Mouse (Mus musculus): ENCODE results near the gene Wdr18. TPM values are rescaled to one million over a fixed set of nuclear protein-coding genes. Genes with fewer than 3 reads are reported as not detected.

The Wdr18 gene
- total and polyA plus RNA-seq, 3 experiments, result 54.2 to 92.1 (median 70.8) TPM

- TF ChIP-seq SIN3A (IDR thresholded peaks at IDR 0.05; ENCODE audit: low read length) (peak; percentile 96), CHD1 (IDR thresholded peaks at IDR 0.05; ENCODE audit: low read depth, low read length) (0 out of 2 replicates have a peak, but pooled peaks have one; percentile 3), HCFC1 (IDR thresholded peaks at IDR 0.05; ENCODE audit: low read depth, low read length) (peak; percentile 74), ZC3H11A (IDR thresholded peaks at IDR 0.05; ENCODE audit: low read depth, low read length) (no peak), MYC (IDR thresholded peaks at IDR 0.05; ENCODE audit: low read depth, low read length) (peak; percentile 79), MAZ (IDR thresholded peaks at IDR 0.05; ENCODE audit: low read depth, low read length) (peak; percentile 99), NELFE (IDR thresholded peaks at IDR 0.05; ENCODE audit: low read depth, low read length) (peak; percentile 59; the same call in 1 of the 2 replicates), EP300 (IDR thresholded peaks at IDR 0.05; ENCODE audit: low read length) (peak; percentile 46; the same call in 1 of the 2 replicates), ZMIZ1 (IDR thresholded peaks at IDR 0.05; ENCODE audit: low read depth, low read length) (peak; percentile 46; the same call in 1 of the 2 replicates), USF2 (conservative IDR thresholded peaks at IDR 0.05; ENCODE audit: low read depth, low read length) (no peak), MAFK (IDR thresholded peaks at IDR 0.05; ENCODE audit: insufficient replicate concordance, low read length) (no peak), UBTF (IDR thresholded peaks at IDR 0.05; ENCODE audit: low read depth, low read length) (no peak)
Measured at GRCm38 (mm10) chr10:79926491-79927323, 33.2 kb upstream of the Wdr18 start, which contains the start of gene Arid3a (continued).

GRCm38 (mm10) chr10:79927324-79928029 is 32.5 kb upstream of the Wdr18 start:
- no peaks in the 10 kb centered on the region for H3K27me3 ChIP-seq (replicated peaks)
- no peaks in the 10 kb centered on the region for H3K9me3 ChIP-seq (replicated peaks; ENCODE audit: low read length)
- dilution Hi-C loops (cut with MboI; ENCODE audit: extremely low pct_ligation_motif_present, extremely low pct_unique_long_range_greater_than_20kb, low sequenced_read_pairs) (no loop called here), in situ Hi-C loops (cut with MboI; ENCODE audit: low pct_ligation_motif_present, low pct_unique_long_range_greater_than_20kb, low sequenced_read_pairs) (loop anchor here (5.0 kb wide), 2 partner anchors 35 kb away; partner anchors contain the start of genes Cfd and Wdr18)
- peak overlapping the region; percentile 80 for H3K27ac ChIP-seq (ENCODE audit: insufficient read depth, low read depth)
- H3K79me2 ChIP-seq (replicated peaks; ENCODE audit: control insufficient read depth, extremely low read depth, insufficient read depth, poor library complexity, severe bottlenecking), result peaks cover 56% of the 10 kb centered on the region
- peak; percentile 55 for DNase-seq (ENCODE audit: extremely low read depth)
- H3K36me3 ChIP-seq (replicated peaks in 1 of 2; ENCODE audit: control insufficient read depth in 1 of 2, insufficient read depth in 1 of 2, low read length in 1 of 2), result peaks cover 19 to 28% of the 10 kb centered on the region in 2 experiments
- peak overlapping the region; percentile 98 for H3K9ac ChIP-seq (ENCODE audit: insufficient read depth, low read depth)
- H3K4me2 ChIP-seq (ENCODE audit: insufficient read depth, low read depth, poor library complexity, severe bottlenecking), result 0 out of 2 replicates have a peak overlapping the region, but pooled peaks have one; percentile 46
- H3K4me1 ChIP-seq (ENCODE audit: control insufficient read depth in 1 of 2, insufficient read depth in 2 of 2), result peaks cover 9 to 61% of the 10 kb centered on the region in 2 experiments
- peak overlapping the region; percentile 72 to 96 (median 91) for H3K4me3 ChIP-seq (replicated peaks in 1 of 3; ENCODE audit: low read depth in 2 of 3, low read length in 2 of 3, poor library complexity in 1 of 3)
- TF ChIP-seq RAD21 (IDR thresholded peaks at IDR 0.05; ENCODE audit: low read depth, low read length), result no peak; the same call in 1 of the 2 replicates
- TF ChIP-seq ZKSCAN1 (IDR thresholded peaks at IDR 0.05; ENCODE audit: borderline replicate concordance, low read depth, low read length), result no peak
- TF ChIP-seq USF2 (conservative IDR thresholded peaks at IDR 0.05; ENCODE audit: low read depth, low read length), result no peak
- TF ChIP-seq POLR2A (IDR thresholded peaks at IDR 0.05; ENCODE audit: low read depth, low read length), result peak; percentile 45; the same call in 1 of the 2 replicates
- TF ChIP-seq MAX (IDR thresholded peaks at IDR 0.05; ENCODE audit: low read length), result peak; percentile 40; the same call in 1 of the 2 replicates
- TF ChIP-seq MXI1 (IDR thresholded peaks at IDR 0.05; ENCODE audit: low read depth, low read length), result no peak; the same call in 1 of the 2 replicates
- peak; percentile 69 for TF ChIP-seq NRF1 (IDR thresholded peaks at IDR 0.05; ENCODE audit: low read depth, low read length)
- TF ChIP-seq ELF1 (IDR thresholded peaks at IDR 0.05; ENCODE audit: low read depth, low read length), result peak; percentile 43; the same call in 1 of the 2 replicates
- TF ChIP-seq GABPA (IDR thresholded peaks at IDR 0.05; ENCODE audit: insufficient replicate concordance, low read depth, low read length), result no peak
- TF ChIP-seq JUND (conservative IDR thresholded peaks at IDR 0.05; ENCODE audit: low read depth, low read length), result no peak
- peak; percentile 11; the same call in 1 of the 2 replicates for TF ChIP-seq TCF12 (IDR thresholded peaks at IDR 0.05; ENCODE audit: low read depth, low read length)
- TF ChIP-seq JUN (IDR thresholded peaks at IDR 0.05; ENCODE audit: insufficient read depth, low read depth, low read length), result no peak
- TF ChIP-seq ETS1 (conservative IDR thresholded peaks at IDR 0.05; ENCODE audit: low read depth, low read length), result 0 out of 2 replicates have a peak, but pooled peaks have one; percentile 25
- no peak; the same call in 1 of the 2 replicates for TF ChIP-seq UBTF (IDR thresholded peaks at IDR 0.05; ENCODE audit: low read depth, low read length)
- TF ChIP-seq EP300 (IDR thresholded peaks at IDR 0.05; ENCODE audit: low read length), result no peak
- TF ChIP-seq SMC3 (IDR thresholded peaks at IDR 0.05; ENCODE audit: low read depth, low read length), result no peak; the same call in 1 of the 2 replicates
- peak; percentile 50 for TF ChIP-seq NELFE (IDR thresholded peaks at IDR 0.05; ENCODE audit: low read depth, low read length)
- no peak for TF ChIP-seq IRF4 (IDR thresholded peaks at IDR 0.05; ENCODE audit: low read depth, low read length)
- no peak; the same call in 1 of the 2 replicates for TF ChIP-seq HCFC1 (IDR thresholded peaks at IDR 0.05; ENCODE audit: low read depth, low read length)
- no peak; the same call in 1 of the 2 replicates for TF ChIP-seq CHD1 (IDR thresholded peaks at IDR 0.05; ENCODE audit: low read depth, low read length)
- no peak for TF ChIP-seq MEF2A (IDR thresholded peaks at IDR 0.05; ENCODE audit: borderline replicate concordance, low read depth, low read length)
- no peak for TF ChIP-seq BHLHE40 (IDR thresholded peaks at IDR 0.05; ENCODE audit: low read depth, low read length)
- no peak for TF ChIP-seq RCOR1 (conservative IDR thresholded peaks at IDR 0.05; ENCODE audit: low read depth, low read length)
- no peak for TF ChIP-seq USF1 (IDR thresholded peaks at IDR 0.05; ENCODE audit: low read depth, low read length)
- no peak for TF ChIP-seq SIN3A (IDR thresholded peaks at IDR 0.05; ENCODE audit: low read length)
- TF ChIP-seq MYC (IDR thresholded peaks at IDR 0.05; ENCODE audit: low read depth, low read length), result 0 out of 2 replicates have a peak, but pooled peaks have one; percentile 38
- TF ChIP-seq CTCF (conservative IDR thresholded peaks at IDR 0.05 in 1 of 2, IDR thresholded peaks at IDR 0.05 in 1 of 2; ENCODE audit: low read depth in 2 of 2, low read length in 2 of 2), result peak in 1 of 2 experiments; percentile 20; a peak in 2 of 4 replicates
